Comparison of ENCODE assay signal across 9 mouse cellular contexts in genomic region chr12:85262489-85262888, GRCm38 (mm10). TPM values are rescaled to one million over a fixed set of nuclear protein-coding genes. Genes with fewer than 3 reads are reported as not detected.
DNase-seq lines count a peak whose midpoint lies in the region; ATAC-seq and TF ChIP-seq lines count a peak whose summit lies in the region.
"Had no signal": no experiment of that assay in that cellular context is flagged by ENCODE, and none has a peak within 500 bp of the region (broad histone marks: within the 10 kb centered on the region; RNA-seq: fewer than 3 reads in every experiment).

No protein-coding gene starts in this region.

- H3K36me3 ChIP-seq in heart, embryonic 13.5 days, result peaks cover 19% of the 10 kb centered on the region
- no peaks in the 10 kb centered on the region for H3K36me3 ChIP-seq in hindbrain, embryonic 11.5 days (ENCODE audit: control insufficient read depth, insufficient read depth, low read length)
- H3K36me3 ChIP-seq in neural tube, embryonic 11.5 days (ENCODE audit: control insufficient read depth, insufficient read depth, low read length), result no peaks in the 10 kb centered on the region

- DNase-seq in heart, adult 11 months, result no peak
- peak; percentile 21 for DNase-seq in lung, postnatal 10 days
- no peak for DNase-seq in lung, adult 2 months
- peak; percentile 30 for DNase-seq in hindbrain, embryonic 11.5 days (ENCODE audit: low spot score)
- peak; percentile 67 for DNase-seq in neural tube, embryonic 11.5 days (ENCODE audit: low spot score)
- DNase-seq in left cerebral cortex, postnatal 25 days (ENCODE audit: low spot score in 2 of 2), result no peak
- DNase-seq in testis, postnatal 14 days (ENCODE audit: low spot score), result no peak

- H3K27ac ChIP-seq in heart, embryonic 13.5 days (replicated peaks), result 0 out of 2 replicates have a peak overlapping the region, but pooled peaks have one; percentile 29
- H3K27ac ChIP-seq in hindbrain, embryonic 11.5 days (ENCODE audit: low read depth, low read length), result no peak overlapping the region
- H3K27ac ChIP-seq in neural tube, embryonic 11.5 days (ENCODE audit: low read depth, low read length), result no peak overlapping the region
- H3K27ac ChIP-seq: macrophage had no signal

- H3K9me3 ChIP-seq in heart, embryonic 13.5 days, result no peaks in the 10 kb centered on the region
- H3K9me3 ChIP-seq in hindbrain, embryonic 11.5 days (ENCODE audit: control insufficient read depth, low read length), result no peaks in the 10 kb centered on the region
- H3K9me3 ChIP-seq in neural tube, embryonic 11.5 days (ENCODE audit: control insufficient read depth, low read length), result no peaks in the 10 kb centered on the region

- 66% methylated on average over 10 of the region's 10 CpGs for WGBS in heart, embryonic 13.5 days
- WGBS in lung, adult 2 months, result 59% methylated on average over 10 of the region's 10 CpGs
- 49% methylated on average over 10 of the region's 10 CpGs for WGBS in hindbrain, embryonic 11.5 days
- WGBS in neural tube, embryonic 11.5 days, result 43% methylated on average over 10 of the region's 10 CpGs

- no peaks in the 10 kb centered on the region for H3K27me3 ChIP-seq in heart, embryonic 13.5 days (replicated peaks)
- H3K27me3 ChIP-seq in hindbrain, embryonic 11.5 days (ENCODE audit: control insufficient read depth, insufficient read depth, low read length), result no peaks in the 10 kb centered on the region
- H3K27me3 ChIP-seq in neural tube, embryonic 11.5 days (ENCODE audit: control insufficient read depth, insufficient read depth, low read length), result no peaks in the 10 kb centered on the region

- ATAC-seq in heart, embryonic 13.5 days (ENCODE audit: extremely low read depth, insufficient number of reproducible peaks, low FRiP score, low TSS enrichment), result no peak
- ATAC-seq in hindbrain, embryonic 11.5 days (ENCODE audit: low FRiP score), result no peak
- ATAC-seq in neural tube, embryonic 11.5 days (ENCODE audit: insufficient read depth, low FRiP score, low TSS enrichment), result no peak

- peaks cover 9% of the 10 kb centered on the region for H3K4me1 ChIP-seq in heart, embryonic 13.5 days
- H3K4me1 ChIP-seq in lung, adult 2 months (ENCODE audit: control insufficient read depth, insufficient read depth, low read length), result no peaks in the 10 kb centered on the region; the same call in 1 of the 2 replicates
- no peaks in the 10 kb centered on the region for H3K4me1 ChIP-seq in hindbrain, embryonic 11.5 days (replicated peaks; ENCODE audit: control insufficient read depth, insufficient read depth, low read length)
- peaks cover 2% of the 10 kb centered on the region; the same call in 1 of the 2 replicates for H3K4me1 ChIP-seq in neural tube, embryonic 11.5 days (ENCODE audit: control insufficient read depth, insufficient read depth, low read length)

- H3K4me3 ChIP-seq in heart, embryonic 13.5 days, result no peak overlapping the region
- H3K4me3 ChIP-seq in lung, adult 2 months (replicated peaks; ENCODE audit: extremely low read depth, low read depth, low read length), result no peak overlapping the region
- H3K4me3 ChIP-seq in hindbrain, embryonic 11.5 days (ENCODE audit: low read depth, low read length), result no peak overlapping the region
- no peak overlapping the region for H3K4me3 ChIP-seq in neural tube, embryonic 11.5 days (ENCODE audit: low read depth, low read length)

- no peak for TF ChIP-seq POLR2A in lung, adult 2 months (IDR thresholded peaks at IDR 0.05; ENCODE audit: borderline replicate concordance, extremely low read depth, low read depth, low read length)

- intact Hi-C loops in left cerebral cortex, postnatal 25 days (cut with DNase I), result no loop called here

- H3K9ac ChIP-seq in heart, embryonic 13.5 days, result no peak overlapping the region
- H3K9ac ChIP-seq in hindbrain, embryonic 11.5 days (ENCODE audit: low read depth, low read length), result no peak overlapping the region
- no peak overlapping the region for H3K9ac ChIP-seq in neural tube, embryonic 11.5 days (ENCODE audit: low read length)

- no peak overlapping the region for H3K4me2 ChIP-seq in heart, embryonic 13.5 days
- no peak overlapping the region for H3K4me2 ChIP-seq in hindbrain, embryonic 11.5 days (replicated peaks; ENCODE audit: low read depth, low read length)
- H3K4me2 ChIP-seq in neural tube, embryonic 11.5 days (ENCODE audit: low read depth), result no peak overlapping the region

- TF ChIP-seq CTCF in lung, adult 2 months (IDR thresholded peaks at IDR 0.05; ENCODE audit: insufficient read depth, low read length), result no peak

RNA-seq across cellular contexts. Expression of gene Mlh3, which starts 7.9 kb away (rescaled TPM):
- 5.0 and 5.7 TPM in 2 replicates for polyA plus RNA-seq in heart, embryonic 13.5 days (2015; fragmentation: Nextera tagmentation; extraction: Ambion mirVana)
- polyA plus RNA-seq in lung, adult 2 months (2012; rRNA removed), result 3.7 and 5.5 TPM in 2 replicates
- polyA plus RNA-seq in hindbrain, embryonic 11.5 days (2014; fragmentation: Nextera tagmentation; extraction: Ambion mirVana), result 7.7 and 8.4 TPM in 2 replicates
- polyA plus RNA-seq in neural tube, embryonic 11.5 days (2014; fragmentation: Nextera tagmentation; extraction: Ambion mirVana), result 9.5 and 11.1 TPM in 2 replicates
- 10 to 100 TPM; 14.9 to 18.4 TPM for total RNA-seq in left cerebral cortex, postnatal 25 days (2021)

RNA-seq across cellular contexts. Expression of gene Acyp1, which starts 25.7 kb away (rescaled TPM):
- 59.2 and 66.6 TPM in 2 replicates for polyA plus RNA-seq in heart, embryonic 13.5 days (2015; fragmentation: Nextera tagmentation; extraction: Ambion mirVana)
- 6.3 and 8.7 TPM in 2 replicates for polyA plus RNA-seq in lung, adult 2 months (2012; rRNA removed)
- 71.4 and 73.8 TPM in 2 replicates for polyA plus RNA-seq in hindbrain, embryonic 11.5 days (2014; fragmentation: Nextera tagmentation; extraction: Ambion mirVana)
- polyA plus RNA-seq in neural tube, embryonic 11.5 days (2014; fragmentation: Nextera tagmentation; extraction: Ambion mirVana), result 57.1 and 61.6 TPM in 2 replicates
- total RNA-seq in left cerebral cortex, postnatal 25 days (2021), result 10 to 100 TPM; 31.6 to 35.9 TPM

RNA-seq across cellular contexts. Expression of gene Zc2hc1c, which starts 25.9 kb away (rescaled TPM):
- polyA plus RNA-seq in heart, embryonic 13.5 days (2015; fragmentation: Nextera tagmentation; extraction: Ambion mirVana), result 0.55 and 0.62 TPM in 2 replicates
- polyA plus RNA-seq in lung, adult 2 months (2012; rRNA removed), result 1.5 and 1.7 TPM in 2 replicates
- 1.2 and 1.5 TPM in 2 replicates for polyA plus RNA-seq in hindbrain, embryonic 11.5 days (2014; fragmentation: Nextera tagmentation; extraction: Ambion mirVana)
- 0.64 and 0.98 TPM in 2 replicates for polyA plus RNA-seq in neural tube, embryonic 11.5 days (2014; fragmentation: Nextera tagmentation; extraction: Ambion mirVana)
- 1 to 10 TPM; 1.9 to 2.0 TPM for total RNA-seq in left cerebral cortex, postnatal 25 days (2021)
- polyA plus RNA-seq: macrophage had no signal

RNA-seq across cellular contexts. Expression of gene Eif2b2, which starts 43.2 kb away (rescaled TPM):
- 54.8 and 55.9 TPM in 2 replicates for polyA plus RNA-seq in heart, embryonic 13.5 days (2015; fragmentation: Nextera tagmentation; extraction: Ambion mirVana)
- polyA plus RNA-seq in lung, adult 2 months (2012; rRNA removed), result 92.1 and 92.6 TPM in 2 replicates
- polyA plus RNA-seq in hindbrain, embryonic 11.5 days (2014; fragmentation: Nextera tagmentation; extraction: Ambion mirVana), result 90.0 and 103 TPM in 2 replicates
- 104 and 111 TPM in 2 replicates for polyA plus RNA-seq in neural tube, embryonic 11.5 days (2014; fragmentation: Nextera tagmentation; extraction: Ambion mirVana)
- total RNA-seq in left cerebral cortex, postnatal 25 days (2021), result 10 to 100 TPM; 59.8 to 76.8 TPM

Comparison
In these comparisons a context has a peak if more than half of its experiments do, and no peak if none do; other contexts are left out.
1. DNase-seq: peak in lung, postnatal 10 days (single experiment), hindbrain, embryonic 11.5 days (single experiment) and neural tube, embryonic 11.5 days (single experiment); none in heart, adult 11 months (single experiment), lung, adult 2 months (single experiment), left cerebral cortex, postnatal 25 days (0 of 2) and testis, postnatal 14 days (single experiment).